Mouse (Mus musculus) kidney, embryonic 16.5 days (tissue): ENCODE measurements at regions not wholly inside any gene's neighbourhood (a gene's known extent, or its start where the extent isn't known, plus 50 kb on each side); places are given as distances from the start of the nearest gene placed in this dataset.

Source experiments
- ATAC-seq: fragments of 200-750 bp; cut with Nextera tagmentation; 2 replicates; pipeline ENCODE4 v1.8.0; 2017; ENCODE audit warnings: moderate TSS enrichment; ENCODE audit not compliant: low FRiP score, low TSS enrichment
- H3K27ac ChIP-seq: fragments of 300-500 bp; sonication (generic); 2 replicates; pipeline ENCODE4 v1.5.1; 2014; ENCODE audit warnings: low read length
- H3K27me3 ChIP-seq: fragments of 300-500 bp; sonication (generic); 2 replicates; pipeline ENCODE4 v1.6.1; 2014; ENCODE audit warnings: low read length, control low read depth, mixed read lengths; ENCODE audit not compliant: insufficient read depth
- H3K36me3 ChIP-seq: fragments of 300-500 bp; sonication (generic); 2 replicates; pipeline ENCODE4 v1.6.1; 2014; ENCODE audit warnings: low read length, control low read depth, mixed read lengths; ENCODE audit not compliant: insufficient read depth
- H3K4me1 ChIP-seq: fragments of 300-500 bp; sonication (generic); 2 replicates; pipeline ENCODE4 v1.6.1; 2014; ENCODE audit warnings: low read length, control low read depth, mixed read lengths; ENCODE audit not compliant: insufficient read depth
- H3K4me2 ChIP-seq: fragments of 300-500 bp; sonication (generic); replicated peaks from 2 replicates; pipeline ENCODE4 v1.6.1; 2014; ENCODE audit warnings: low read depth, low read length
- H3K4me3 ChIP-seq: fragments of 300-500 bp; sonication (generic); 2 replicates; pipeline ENCODE4 v1.5.1; 2014; ENCODE audit warnings: mild to moderate bottlenecking, low read length
- H3K9ac ChIP-seq: fragments of 300-500 bp; sonication (generic); replicated peaks from 2 replicates; pipeline ENCODE4 v1.6.1; 2014; ENCODE audit warnings: low read length
- H3K9me3 ChIP-seq: fragments of 300-500 bp; sonication (generic); 2 replicates; pipeline ENCODE4 v1.6.1; 2016; ENCODE audit warnings: low read length, control low read depth
- WGBS: fragments of 180-500 bp; shearing (Covaris S2); extraction: QIAGEN DNeasy Blood & Tissue Kit; methylation state at CpG from one replicate; pipeline ENCODE4 v1.1.7; 2014; 5-methylcytosine and 5-hydroxymethylcytosine counted together

DNA sequence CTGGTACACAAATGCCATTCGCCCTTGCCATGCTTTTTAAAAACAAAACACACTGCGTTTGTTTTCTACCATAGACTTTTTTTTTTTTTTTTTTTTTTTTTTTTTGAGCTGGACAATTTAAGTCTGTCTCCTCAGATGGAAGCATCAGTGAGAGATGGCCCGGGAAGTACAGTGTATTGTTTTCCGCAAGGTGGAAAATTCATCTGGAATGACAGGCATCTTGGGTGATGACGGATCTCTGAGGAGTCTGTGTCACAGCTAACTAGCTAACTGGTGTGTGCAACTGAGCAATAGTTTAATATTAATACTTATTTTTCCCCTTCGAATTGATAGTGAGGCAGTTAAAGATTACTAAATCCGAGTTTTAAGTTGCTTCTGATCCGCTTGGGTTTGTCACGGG, 228.7 kb upstream of the Arglu1 start:
- 85% methylated on average over 9 of the region's 9 CpGs for WGBS
- no peak for ATAC-seq
- H3K27me3 ChIP-seq, result no peaks in the 10 kb centered on the region
- no peak overlapping the region for H3K9ac ChIP-seq
- no peak overlapping the region for H3K27ac ChIP-seq
- peaks cover 8% of the 10 kb centered on the region; the same call in 1 of the 2 replicates for H3K4me1 ChIP-seq
- H3K36me3 ChIP-seq, result no peaks in the 10 kb centered on the region
- H3K4me2 ChIP-seq, result no peak overlapping the region
- H3K9me3 ChIP-seq, result peaks cover 9% of the 10 kb centered on the region
- no peak overlapping the region for H3K4me3 ChIP-seq

DNA sequence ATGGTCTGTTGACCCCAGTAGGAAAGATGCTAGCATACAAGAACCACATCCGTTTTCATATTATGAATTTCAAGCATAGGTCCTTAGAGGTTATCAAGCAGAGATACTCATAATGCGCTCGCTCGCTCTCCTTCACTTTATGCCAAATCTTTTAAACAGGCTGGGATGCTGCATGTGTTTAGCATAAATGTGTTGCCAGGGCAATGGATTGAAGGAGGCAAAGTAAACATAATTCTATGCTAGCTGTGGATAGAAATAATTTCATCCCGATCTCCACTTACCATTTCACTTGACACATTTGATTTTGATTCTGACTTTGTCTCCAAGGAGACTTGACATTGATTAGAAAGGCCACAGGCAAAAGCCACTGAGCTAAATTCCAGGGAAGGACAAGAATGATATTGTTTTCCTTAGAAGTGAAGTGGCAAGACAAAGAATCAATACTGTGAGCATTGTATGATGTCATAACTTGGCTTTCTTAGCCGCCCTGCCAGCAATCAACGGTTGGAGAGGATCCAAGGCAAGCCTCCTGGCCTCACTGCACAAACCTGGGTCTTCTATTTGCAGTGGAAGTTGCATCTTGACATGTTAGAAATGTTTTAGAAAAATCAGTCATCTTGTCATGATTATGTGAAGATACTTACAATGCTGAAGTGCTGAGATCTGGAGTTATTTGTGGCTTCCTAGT, 217.3 kb upstream of the Arglu1 start:
- ATAC-seq, result no peak
- no peak overlapping the region for H3K27ac ChIP-seq
- no peaks in the 10 kb centered on the region for H3K27me3 ChIP-seq
- no peak overlapping the region for H3K4me3 ChIP-seq
- H3K4me1 ChIP-seq, result no peaks in the 10 kb centered on the region
- H3K36me3 ChIP-seq, result no peaks in the 10 kb centered on the region
- H3K9me3 ChIP-seq, result no peaks in the 10 kb centered on the region
- no peak overlapping the region for H3K9ac ChIP-seq
- no peak overlapping the region for H3K4me2 ChIP-seq
- WGBS, result 87% methylated on average over 7 of the region's 7 CpGs

DNA sequence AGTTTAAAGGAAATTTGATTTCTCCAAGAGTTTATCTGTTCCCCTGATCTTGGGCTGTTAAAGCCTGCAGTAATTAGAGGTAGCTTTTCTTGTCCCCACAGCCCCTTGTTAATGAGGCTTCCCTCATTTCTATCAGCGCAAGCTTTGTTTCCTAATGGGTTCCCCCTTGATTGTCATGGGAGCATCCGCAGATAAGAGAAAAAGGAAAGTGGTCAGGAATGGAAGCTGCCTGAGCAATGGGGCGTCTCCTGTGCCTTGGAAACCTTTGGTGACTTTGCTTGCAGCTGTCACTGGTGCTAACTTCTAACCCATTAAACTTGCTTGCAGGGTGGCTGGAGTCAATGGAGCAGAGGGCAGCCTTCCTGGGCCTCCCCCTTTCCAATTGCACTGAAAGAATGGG, 202.7 kb upstream of the Arglu1 start:
- 19% methylated on average over 3 of the region's 3 CpGs for WGBS

DNA sequence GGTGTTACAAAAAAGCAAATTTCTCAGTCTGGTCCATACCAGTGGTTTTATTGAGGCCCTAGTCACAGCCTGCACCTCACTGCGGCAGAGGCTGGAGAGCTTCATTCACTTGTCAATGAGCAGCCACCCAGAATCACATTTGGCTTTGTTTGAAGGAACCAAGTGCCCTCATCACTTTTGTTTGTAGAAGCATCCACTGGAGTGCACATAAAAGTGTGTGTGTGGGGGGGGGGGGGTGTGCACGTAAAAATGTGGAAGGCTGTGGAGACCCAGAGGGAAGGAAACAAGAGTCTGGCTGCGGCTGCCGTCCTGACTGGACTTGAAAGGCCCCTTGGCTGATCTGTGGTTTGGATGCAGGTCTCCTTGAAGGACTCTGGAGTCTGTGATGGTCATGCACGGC, 187.0 kb upstream of the Arglu1 start:
- ATAC-seq, result no peak
- 31% methylated on average over 5 of the region's 5 CpGs for WGBS
- no peaks in the 10 kb centered on the region for H3K27me3 ChIP-seq

More for the DNA sequence above, 202.7 kb upstream of the Arglu1 start:
- Histone ChIP-seq H3K9ac (no peak overlapping the region), H3K4me3 (no peak overlapping the region), H3K4me1 (no peaks in the 10 kb centered on the region), H3K9me3 (no peaks in the 10 kb centered on the region), H3K27ac (no peak overlapping the region), H3K27me3 (no peaks in the 10 kb centered on the region), H3K4me2 (no peak overlapping the region), H3K36me3 (no peaks in the 10 kb centered on the region)
- ATAC-seq, result peak; percentile 31; the same call in 1 of the 2 replicates

DNA sequence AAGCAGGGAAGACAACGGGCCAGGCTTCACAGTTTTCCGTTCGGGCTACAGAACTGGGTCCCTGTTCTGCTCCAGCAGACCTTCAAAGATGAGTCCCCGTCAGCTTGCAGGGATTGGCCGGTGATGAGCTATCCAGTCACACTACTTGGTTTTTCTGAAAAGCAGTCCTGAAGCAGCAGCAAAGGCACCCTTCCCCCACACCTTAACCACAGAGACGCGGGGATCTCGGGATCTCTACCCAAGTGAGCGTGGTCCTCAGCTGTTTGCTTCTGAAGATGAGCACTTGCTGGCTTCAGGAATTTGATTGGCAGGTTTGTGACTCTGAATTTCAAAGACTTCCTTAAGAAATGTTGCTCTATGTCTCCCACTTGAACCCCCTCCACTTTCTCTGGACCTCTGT, 186.6 kb upstream of the Arglu1 start:
- 53% methylated on average over 9 of the region's 9 CpGs for WGBS
- H3K4me2 ChIP-seq, result no peak overlapping the region
- H3K27me3 ChIP-seq, result no peaks in the 10 kb centered on the region
- H3K9me3 ChIP-seq, result no peaks in the 10 kb centered on the region
- H3K4me3 ChIP-seq, result no peak overlapping the region
- H3K36me3 ChIP-seq, result no peaks in the 10 kb centered on the region
- ATAC-seq, result no peak
- H3K27ac ChIP-seq, result no peak overlapping the region
- peaks cover 7% of the 10 kb centered on the region; the same call in 1 of the 2 replicates for H3K4me1 ChIP-seq
- no peak overlapping the region for H3K9ac ChIP-seq

More for the DNA sequence above, 187.0 kb upstream of the Arglu1 start:
- no peaks in the 10 kb centered on the region for H3K9me3 ChIP-seq
- H3K4me1 ChIP-seq, result peaks cover 7% of the 10 kb centered on the region; the same call in 1 of the 2 replicates
- H3K36me3 ChIP-seq, result no peaks in the 10 kb centered on the region
- H3K4me2 ChIP-seq, result no peak overlapping the region
- no peak overlapping the region for H3K9ac ChIP-seq
- H3K4me3 ChIP-seq, result no peak overlapping the region
- H3K27ac ChIP-seq, result no peak overlapping the region

DNA sequence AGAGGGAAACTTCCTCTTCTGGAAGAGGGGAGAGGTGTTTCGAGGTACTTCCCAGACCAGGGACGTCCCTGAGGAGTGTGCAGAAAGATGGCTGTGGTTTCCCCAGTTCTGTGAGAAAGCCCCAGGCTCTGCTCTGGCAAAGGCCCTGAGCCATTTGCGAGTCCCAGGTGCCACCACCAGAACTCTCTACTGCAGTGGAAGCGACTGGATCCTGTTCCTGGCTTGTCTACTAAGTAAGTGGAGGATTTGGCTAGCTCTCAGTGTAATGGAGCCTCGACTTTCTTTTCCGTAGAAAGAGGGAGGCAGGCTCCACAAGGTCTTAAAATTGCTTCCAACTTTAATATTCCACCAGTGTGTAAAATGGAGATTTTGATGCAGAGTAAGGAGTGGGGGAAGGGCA, 186.1 kb upstream of the Arglu1 start:
- 89% methylated on average over 6 of the region's 6 CpGs for WGBS
- H3K4me2 ChIP-seq, result no peak overlapping the region
- no peak for ATAC-seq
- no peaks in the 10 kb centered on the region for H3K27me3 ChIP-seq
- H3K27ac ChIP-seq, result no peak overlapping the region
- H3K9me3 ChIP-seq, result no peaks in the 10 kb centered on the region
- H3K4me1 ChIP-seq, result peaks cover 7% of the 10 kb centered on the region; the same call in 1 of the 2 replicates
- H3K4me3 ChIP-seq, result no peak overlapping the region
- H3K9ac ChIP-seq, result no peak overlapping the region
- no peaks in the 10 kb centered on the region for H3K36me3 ChIP-seq

DNA sequence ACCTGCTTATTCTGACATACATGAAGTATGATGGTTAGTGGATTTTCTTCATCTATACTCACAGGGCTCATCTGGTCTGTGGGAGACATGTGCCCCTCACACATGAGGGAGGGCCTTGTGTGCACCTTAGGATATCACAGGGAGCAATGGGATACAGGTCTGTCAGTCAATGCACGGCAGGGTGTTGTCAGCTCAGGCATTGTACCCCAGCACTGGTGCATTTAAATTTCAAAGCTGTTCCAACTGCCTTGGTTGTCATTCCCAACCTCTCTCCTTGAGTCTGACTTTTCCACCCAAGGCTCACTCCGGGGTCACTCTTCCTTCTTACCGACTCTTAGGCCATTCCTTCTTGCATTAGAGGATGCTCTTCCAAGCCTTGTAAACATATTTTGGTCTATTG, 181.6 kb upstream of the Arglu1 start:
- ATAC-seq, result no peak
- Histone ChIP-seq H3K27ac (no peak overlapping the region), H3K27me3 (no peaks in the 10 kb centered on the region), H3K4me2 (no peak overlapping the region), H3K36me3 (no peaks in the 10 kb centered on the region), H3K4me3 (no peak overlapping the region), H3K9ac (no peak overlapping the region), H3K9me3 (no peaks in the 10 kb centered on the region), H3K4me1 (peaks cover 19% of the 10 kb centered on the region)
- WGBS, result 66% methylated on average over 3 of the region's 3 CpGs

DNA sequence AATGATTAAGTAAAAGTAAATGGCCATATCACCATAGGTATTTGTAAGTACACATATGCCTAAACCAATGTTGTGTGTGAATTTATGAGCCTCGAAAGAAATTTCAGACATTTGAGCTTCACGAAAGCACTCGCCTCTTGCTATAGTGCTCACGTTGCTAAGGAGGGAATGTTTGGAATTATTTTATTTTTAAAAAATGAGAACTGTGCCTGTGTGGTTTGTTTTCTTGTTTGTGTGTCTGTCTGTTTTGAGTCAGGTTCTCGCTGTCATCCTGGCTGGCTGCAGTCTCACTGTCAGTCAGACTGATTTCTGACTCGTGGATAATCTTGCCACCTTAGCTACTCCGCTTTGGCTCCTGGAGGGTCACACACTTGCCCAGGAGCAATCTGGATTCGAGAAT, 180.7 kb upstream of the Arglu1 start:
- 58% methylated on average over 8 of the region's 8 CpGs for WGBS
- Histone ChIP-seq H3K9me3 (no peaks in the 10 kb centered on the region), H3K4me3 (no peak overlapping the region), H3K36me3 (no peaks in the 10 kb centered on the region), H3K9ac (no peak overlapping the region), H3K27ac (no peak overlapping the region), H3K4me2 (no peak overlapping the region), H3K4me1 (peaks cover 18% of the 10 kb centered on the region), H3K27me3 (no peaks in the 10 kb centered on the region)
- no peak for ATAC-seq

DNA sequence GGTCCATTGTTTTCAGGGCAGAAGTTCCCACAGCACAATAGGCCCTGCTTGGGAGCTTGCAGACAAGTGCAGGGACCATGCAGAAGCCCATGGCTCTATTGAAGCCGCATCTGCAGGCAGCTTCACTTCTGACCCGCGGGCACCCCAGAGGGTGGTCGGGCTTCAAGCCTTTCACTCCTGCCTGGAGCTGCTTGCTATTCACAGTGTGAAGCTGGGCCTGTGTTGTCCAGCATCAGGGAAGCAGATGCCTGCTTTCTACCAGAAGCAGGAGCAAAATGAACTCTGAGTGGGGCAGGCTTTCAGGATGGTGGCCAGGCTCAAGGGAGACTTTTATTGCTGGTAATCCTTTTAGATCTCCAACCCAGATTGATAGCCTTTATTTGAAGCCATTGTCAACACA, 180.2 kb upstream of the Arglu1 start:
- no peak for ATAC-seq
- H3K9me3 ChIP-seq, result no peaks in the 10 kb centered on the region
- peaks cover 18% of the 10 kb centered on the region for H3K4me1 ChIP-seq
- H3K9ac ChIP-seq, result no peak overlapping the region
- H3K36me3 ChIP-seq, result no peaks in the 10 kb centered on the region
- no peaks in the 10 kb centered on the region for H3K27me3 ChIP-seq
- H3K4me2 ChIP-seq, result no peak overlapping the region
- 18% methylated on average over 4 of the region's 4 CpGs for WGBS
- no peak overlapping the region for H3K4me3 ChIP-seq
- no peak overlapping the region for H3K27ac ChIP-seq

DNA sequence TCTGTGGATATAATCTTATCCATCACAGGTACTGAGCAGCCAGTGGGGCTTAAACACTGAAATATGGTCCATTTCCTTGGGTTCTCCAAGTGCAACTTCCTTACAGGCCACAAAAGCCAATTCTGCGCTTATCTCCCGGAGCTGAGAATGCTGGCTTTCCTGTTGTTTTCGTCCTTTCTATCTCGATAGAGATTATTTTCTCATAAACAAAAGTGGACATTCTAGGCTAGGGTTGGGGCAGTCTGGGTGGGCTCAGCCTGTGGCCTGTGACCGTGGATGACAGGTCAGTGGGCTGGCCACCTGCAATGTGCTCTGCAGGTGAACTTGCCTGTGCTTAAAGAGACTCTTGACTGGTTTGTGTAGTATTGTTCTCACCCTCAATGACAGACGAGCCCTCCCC, 179.0 kb upstream of the Arglu1 start:
- Histone ChIP-seq H3K36me3 (no peaks in the 10 kb centered on the region), H3K4me3 (no peak overlapping the region), H3K4me1 (peaks cover 18% of the 10 kb centered on the region), H3K27ac (no peak overlapping the region), H3K4me2 (no peak overlapping the region), H3K27me3 (no peaks in the 10 kb centered on the region), H3K9ac (no peak overlapping the region), H3K9me3 (no peaks in the 10 kb centered on the region)
- no peak for ATAC-seq
- 69% methylated on average over 6 of the region's 6 CpGs for WGBS
